Mouse (Mus musculus) urinary bladder, postnatal 25 days (tissue): ENCODE results near the gene Txndc15.
A peak's percentile ranks its signal among the peaks of the same experiment; 100 is the strongest.
"Not testable (repeated sequence)": the region's sequence is repeated elsewhere in the genome, so short reads cannot be mapped to it uniquely, and the experiment has no call there.

ENCODE experiments used
- DNase-seq: peaks from one replicate; pipeline ENCODE4 v3.0.0; 2022; ENCODE audit warnings: low spot score

The Txndc15 gene

GRCm38 (mm10) chr13:55714501-55715166 lies at the start of gene Txndc15:
Txndc15 (plus strand) TSS chr13:55714650.
- peak; percentile 90 for DNase-seq

GRCm38 (mm10) chr13:55668550-55668949 lies 45.9 kb upstream of the Txndc15 start:
- DNase-seq: peak; percentile 18

GRCm38 (mm10) chr13:55672711-55673110 lies 41.7 kb upstream of the Txndc15 start:
- DNase-seq: no peak

GRCm38 (mm10) chr13:55677364-55677763 lies 37.1 kb upstream of the Txndc15 start:
- no peak for DNase-seq

- DNase-seq: no peak
Measured at GRCm38 (mm10) chr13:55682201-55682600, 32.2 kb upstream of the Txndc15 start.

- no peak for DNase-seq
Measured at GRCm38 (mm10) chr13:55683581-55683980, 30.9 kb upstream of the Txndc15 start.

- DNase-seq: no peak
Measured at GRCm38 (mm10) chr13:55686107-55686633, 28.3 kb upstream of the Txndc15 start.

- no peak for DNase-seq
Measured at GRCm38 (mm10) chr13:55687927-55688602, 26.4 kb upstream of the Txndc15 start.

- peak; percentile 85 for DNase-seq
Measured at GRCm38 (mm10) chr13:55692535-55693242, 21.8 kb upstream of the Txndc15 start, which contains the start of gene B230219D22Rik. B230219D22Rik (plus strand) TSS chr13:55693124.

- no peak for DNase-seq
Measured at GRCm38 (mm10) chr13:55693243-55693721, 21.2 kb upstream of the Txndc15 start.

- no peak for DNase-seq
Measured at GRCm38 (mm10) chr13:55694110-55694509, 20.3 kb upstream of the Txndc15 start.

GRCm38 (mm10) chr13:55695989-55696388 lies 18.5 kb upstream of the Txndc15 start:
- not testable (repeated sequence) for DNase-seq

GRCm38 (mm10) chr13:55704301-55704700 lies 10.1 kb upstream of the Txndc15 start:
- no peak for DNase-seq

- DNase-seq: no peak
Measured at GRCm38 (mm10) chr13:55712846-55713245, 1.6 kb upstream of the Txndc15 start.

GRCm38 (mm10) chr13:55715167-55715512 lies 690 bp downstream of the Txndc15 start:
- DNase-seq: no peak

GRCm38 (mm10) chr13:55715908-55716510 lies 1.6 kb downstream of the Txndc15 start:
- DNase-seq: no peak

- no peak for DNase-seq
Measured at GRCm38 (mm10) chr13:55721516-55721915, 7.1 kb downstream of the Txndc15 start.

GRCm38 (mm10) chr13:55721995-55722394 lies 7.5 kb downstream of the Txndc15 start:
- DNase-seq: no peak

GRCm38 (mm10) chr13:55726598-55727119 lies 12.2 kb downstream of the Txndc15 start:
- DNase-seq: no peak

GRCm38 (mm10) chr13:55727120-55727838 lies 12.8 kb downstream of the Txndc15 start, which contains the start of gene Pcbd2:
Pcbd2 (plus strand) TSS chr13:55727368.
- DNase-seq: peak; percentile 89

GRCm38 (mm10) chr13:55727839-55728238 lies 13.4 kb downstream of the Txndc15 start:
- peak; percentile 50 for DNase-seq
